Mouse (Mus musculus): ENCODE measurements around the gene Zcchc24. TPM values are rescaled to one million over a fixed set of nuclear protein-coding genes. Genes with fewer than 3 reads are reported as not detected.
"Not testable (repeated sequence)": the region's sequence is repeated elsewhere in the genome, so short reads cannot be mapped to it uniquely, and the experiment has no call there.

Gene Zcchc24
- 8.5 and 10.5 TPM in 2 replicates for polyA plus RNA-seq (2016; fragmentation: Nextera tagmentation; extraction: Ambion mirVana)

DNA sequence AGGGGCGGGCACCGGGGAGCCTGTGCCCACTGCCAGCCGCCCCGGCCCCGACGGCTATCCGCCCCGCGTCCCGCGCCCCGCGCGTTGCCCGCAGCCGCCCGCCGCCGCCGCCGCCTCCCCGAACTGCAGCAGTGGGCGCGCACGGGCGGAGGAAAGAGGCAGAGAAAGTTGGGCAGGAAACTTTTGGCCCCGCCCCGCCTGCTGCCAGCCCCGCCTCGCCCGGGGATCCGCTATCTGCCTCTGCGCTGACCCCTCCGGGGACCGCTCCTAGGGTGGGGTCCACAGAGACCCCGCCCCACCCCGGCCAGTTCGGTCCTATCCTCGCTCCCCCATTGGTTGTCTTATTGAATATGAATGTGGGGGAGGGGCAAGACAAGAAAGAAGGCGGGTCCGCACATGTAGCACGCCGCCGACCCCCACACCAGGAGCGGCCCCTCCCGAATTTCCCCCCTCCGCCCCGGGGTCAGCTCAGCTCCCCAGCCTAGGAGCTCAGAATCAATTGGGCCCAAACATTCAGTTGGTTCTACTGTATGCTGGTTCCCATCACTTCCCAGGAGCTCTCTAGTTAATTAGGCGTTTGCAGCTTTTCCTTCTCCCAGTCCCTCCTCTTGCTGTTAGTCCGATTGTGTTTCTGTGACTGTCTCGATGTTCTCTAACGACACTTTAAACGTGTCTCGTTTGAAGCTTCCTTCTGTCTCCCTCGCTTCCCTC lies at the start of gene Zcchc24:
TSS of gene Zcchc24 (minus strand) at position 125 of the 711 bp plus-strand sequence.
- Histone ChIP-seq H3K4me3 (peak within 1 kb of the TSS; percentile 74), H3K27me3 (ENCODE audit: insufficient read depth, poor library complexity, severe bottlenecking) (peaks cover 65% of the 10 kb centered on the region), H3K27ac (peak within 1 kb of the TSS; percentile 84), H3K36me3 (no peaks in the 10 kb centered on the region), H3K4me1 (replicated peaks) (peaks cover 73% of the 10 kb centered on the region), H3K9me3 (no peaks in the 10 kb centered on the region)
- peak; percentile 93 for DNase-seq (ENCODE audit: low spot score)
- under 1% methylated on average over 55 of the region's 55 CpGs for WGBS

DNA sequence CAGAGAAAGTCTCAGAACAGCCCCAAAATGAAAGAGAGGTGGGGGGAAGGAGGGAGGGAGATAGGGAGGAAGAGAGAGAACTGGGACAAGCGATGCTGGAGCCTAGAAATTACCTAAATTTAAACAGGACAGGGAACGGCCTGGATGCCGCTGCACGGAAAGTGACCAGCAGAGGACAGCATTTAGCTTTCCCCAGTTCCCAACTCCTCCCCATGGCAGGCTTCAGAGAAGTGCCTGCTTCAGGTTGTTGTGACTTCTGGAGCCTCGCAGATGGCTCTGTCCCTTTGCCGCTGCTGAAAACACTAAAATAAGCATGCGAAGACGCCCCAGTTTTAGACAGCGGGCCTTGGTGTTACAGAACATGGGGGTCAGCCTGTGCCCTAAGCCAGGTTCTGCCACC lies 47.6 kb upstream of the Zcchc24 start:
- H3K36me3 ChIP-seq: no peaks in the 10 kb centered on the region
- no peaks in the 10 kb centered on the region for H3K27me3 ChIP-seq (ENCODE audit: insufficient read depth, poor library complexity, severe bottlenecking)
- no peak overlapping the region for H3K4me3 ChIP-seq
- H3K27ac ChIP-seq: no peak overlapping the region
- H3K4me1 ChIP-seq (replicated peaks): peaks cover 5% of the 10 kb centered on the region; the same call in 1 of the 2 replicates
- WGBS: 11% methylated on average over 9 of the region's 9 CpGs
- H3K9me3 ChIP-seq: no peaks in the 10 kb centered on the region
- peak; percentile 66 for DNase-seq (ENCODE audit: low spot score)

DNA sequence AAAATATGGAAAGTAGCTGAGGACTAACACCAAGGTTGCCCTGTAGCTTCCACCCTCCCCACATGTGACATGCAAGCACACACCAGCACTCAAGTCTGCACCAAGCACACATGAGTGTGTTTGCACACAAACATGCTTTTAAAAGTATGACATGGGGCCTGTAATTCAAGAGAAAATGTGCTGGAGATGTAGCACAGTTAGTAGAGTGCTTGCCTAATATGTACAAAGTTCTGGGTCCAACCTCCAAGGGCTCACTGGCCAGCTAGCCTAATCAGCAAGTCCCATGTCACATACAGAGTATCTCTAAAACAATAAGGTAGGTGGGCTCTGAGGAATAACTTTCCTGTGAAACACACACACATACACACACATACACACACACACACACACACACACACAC lies 45.3 kb upstream of the Zcchc24 start:
- H3K9me3 ChIP-seq: no peaks in the 10 kb centered on the region
- H3K27me3 ChIP-seq (ENCODE audit: insufficient read depth, poor library complexity, severe bottlenecking): no peaks in the 10 kb centered on the region

DNA sequence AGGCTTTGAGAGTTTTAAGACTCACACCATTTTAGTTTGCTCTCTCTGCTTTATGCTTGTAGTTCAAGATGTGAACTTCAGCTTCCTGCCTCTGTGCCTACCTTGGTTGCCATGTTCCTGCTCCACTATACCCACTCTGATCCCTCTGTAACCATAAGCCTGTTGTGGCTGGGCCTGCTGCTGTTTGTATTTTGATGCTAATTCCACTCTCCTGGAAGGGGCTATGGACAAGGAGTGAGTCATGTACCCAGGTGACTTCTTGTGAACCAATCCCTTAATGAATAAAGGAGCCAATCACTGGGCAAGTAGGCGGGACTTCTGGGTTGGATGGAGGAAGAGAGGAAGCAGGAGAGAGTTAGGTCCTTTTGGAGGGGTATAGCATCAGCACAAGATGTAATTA lies 42.2 kb upstream of the Zcchc24 start:
- H3K4me3 ChIP-seq; H3K27me3 ChIP-seq (ENCODE audit: insufficient read depth, poor library complexity, severe bottlenecking); DNase-seq (ENCODE audit: low spot score); H3K27ac ChIP-seq; H3K36me3 ChIP-seq; H3K4me1 ChIP-seq (replicated peaks); H3K9me3 ChIP-seq: not testable (repeated sequence)
- WGBS: 59% methylated on average over 1 of the region's 1 CpGs

More for the DNA sequence above, 45.3 kb upstream of the Zcchc24 start:
- H3K36me3 ChIP-seq: no peaks in the 10 kb centered on the region
- H3K4me3 ChIP-seq: no peak overlapping the region
- no peak overlapping the region for H3K27ac ChIP-seq
- DNase-seq (ENCODE audit: low spot score): no peak
- H3K4me1 ChIP-seq (replicated peaks): peaks cover 5% of the 10 kb centered on the region; the same call in 1 of the 2 replicates

DNA sequence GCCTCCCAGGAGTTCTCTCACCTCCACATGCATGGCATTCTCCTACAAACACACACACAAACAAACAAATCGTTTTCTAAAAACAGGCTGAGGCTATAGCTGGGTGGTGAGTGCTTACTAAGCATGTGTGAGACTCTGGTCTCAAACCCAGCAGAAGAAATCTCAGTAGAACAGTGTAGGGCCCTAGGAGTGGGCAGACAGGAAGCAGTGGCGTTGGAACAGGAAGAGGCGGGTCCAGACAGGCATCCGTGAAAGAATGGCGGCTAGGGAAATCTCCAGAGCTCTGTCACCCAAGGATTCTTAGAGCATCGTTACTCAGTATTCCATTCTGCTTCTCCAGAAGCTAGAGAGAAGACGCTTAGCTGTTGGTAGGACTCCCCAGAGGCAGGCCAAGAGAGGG lies 37.7 kb upstream of the Zcchc24 start:
- H3K4me1 ChIP-seq (replicated peaks): peaks cover 9% of the 10 kb centered on the region
- H3K4me3 ChIP-seq: no peak overlapping the region
- no peak for DNase-seq (ENCODE audit: low spot score)
- H3K27ac ChIP-seq: no peak overlapping the region
- no peaks in the 10 kb centered on the region for H3K9me3 ChIP-seq
- no peaks in the 10 kb centered on the region for H3K27me3 ChIP-seq (ENCODE audit: insufficient read depth, poor library complexity, severe bottlenecking)
- 94% methylated on average over 7 of the region's 7 CpGs for WGBS
- H3K36me3 ChIP-seq: no peaks in the 10 kb centered on the region

DNA sequence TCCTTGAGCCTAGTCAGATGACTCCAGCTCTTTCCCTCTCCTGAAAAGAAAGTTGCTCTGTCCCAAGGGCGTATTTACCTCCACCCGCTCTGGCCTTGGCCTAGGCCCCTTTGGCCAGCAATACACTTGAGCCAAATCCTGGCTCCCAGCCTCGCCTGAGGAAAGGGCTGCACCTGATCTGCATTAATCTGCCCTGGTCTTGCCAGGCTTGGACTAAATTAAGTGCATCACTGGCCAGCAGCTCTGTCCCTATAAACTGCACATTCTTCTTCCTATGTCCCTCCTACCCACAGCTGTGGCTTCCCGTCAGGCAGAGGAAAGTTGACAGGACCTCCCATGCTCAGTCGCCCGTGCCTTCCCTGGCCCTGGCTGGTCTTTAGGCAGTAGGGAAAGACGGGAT lies 37.0 kb upstream of the Zcchc24 start:
- Histone ChIP-seq H3K9me3 (no peaks in the 10 kb centered on the region), H3K27me3 (ENCODE audit: insufficient read depth, poor library complexity, severe bottlenecking) (no peaks in the 10 kb centered on the region), H3K4me1 (replicated peaks) (peaks cover 9% of the 10 kb centered on the region), H3K27ac (no peak overlapping the region), H3K4me3 (no peak overlapping the region), H3K36me3 (no peaks in the 10 kb centered on the region)
- no peak for DNase-seq (ENCODE audit: low spot score)
- WGBS: 76% methylated on average over 7 of the region's 7 CpGs

DNA sequence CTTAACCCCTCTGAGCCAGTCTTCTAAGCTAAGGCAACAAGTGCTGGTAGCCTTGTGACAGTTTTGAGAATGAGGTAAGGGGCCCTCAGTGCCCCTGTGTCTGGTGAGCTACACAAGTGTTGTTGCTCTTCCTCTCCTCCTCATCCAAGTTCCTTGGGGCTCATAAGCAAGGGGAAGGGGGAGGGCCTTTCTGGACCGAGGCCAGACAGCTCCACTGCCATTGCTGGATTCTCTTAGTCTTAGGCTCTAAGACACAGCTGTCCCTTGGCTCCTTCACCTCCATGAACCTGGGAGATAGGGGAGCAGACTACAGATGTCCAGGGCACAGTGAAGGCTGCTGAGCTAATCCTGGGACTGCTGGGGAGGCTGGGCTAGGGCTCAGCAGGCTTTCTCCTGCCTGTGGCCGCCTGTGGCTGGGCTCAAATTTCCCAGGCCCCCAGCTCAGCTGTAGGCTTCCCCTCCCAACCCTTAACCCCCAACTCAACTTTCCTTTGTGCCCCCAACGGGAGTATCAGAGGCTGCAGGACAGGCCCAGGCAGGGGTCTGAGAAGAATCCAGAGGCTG lies 34.5 kb upstream of the Zcchc24 start:
- H3K27me3 ChIP-seq (ENCODE audit: insufficient read depth, poor library complexity, severe bottlenecking): peaks cover 14% of the 10 kb centered on the region
- WGBS: 29% methylated on average over 3 of the region's 3 CpGs
- no peak for DNase-seq (ENCODE audit: low spot score)
- H3K9me3 ChIP-seq: no peaks in the 10 kb centered on the region
- H3K36me3 ChIP-seq: no peaks in the 10 kb centered on the region
- H3K27ac ChIP-seq: peak overlapping the region; percentile 62
- H3K4me1 ChIP-seq (replicated peaks): peaks cover 14% of the 10 kb centered on the region
- no peak overlapping the region for H3K4me3 ChIP-seq

DNA sequence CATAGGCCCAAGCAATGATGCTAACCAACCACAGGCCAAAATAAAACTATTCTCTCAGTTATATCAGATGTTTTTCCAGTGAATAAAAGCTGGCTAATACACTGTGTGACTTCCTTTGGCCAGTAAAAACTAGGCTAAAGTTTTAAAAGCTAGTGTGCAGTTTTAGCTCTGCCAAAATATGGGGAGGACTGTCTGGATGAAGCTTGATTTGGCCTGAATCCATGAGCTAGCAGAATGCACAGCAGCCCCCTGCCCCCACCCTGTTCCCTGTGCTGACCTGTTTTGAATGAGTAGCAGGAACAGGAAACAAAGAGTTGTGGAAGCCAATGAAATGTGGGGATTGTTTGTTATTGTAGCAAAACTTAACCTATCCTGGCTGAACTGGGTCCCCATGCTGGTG lies 33.7 kb upstream of the Zcchc24 start:
- no peak overlapping the region for H3K27ac ChIP-seq
- H3K4me3 ChIP-seq: no peak overlapping the region
- peaks cover 14% of the 10 kb centered on the region for H3K27me3 ChIP-seq (ENCODE audit: insufficient read depth, poor library complexity, severe bottlenecking)
- H3K9me3 ChIP-seq: no peaks in the 10 kb centered on the region
- peaks cover 14% of the 10 kb centered on the region for H3K4me1 ChIP-seq (replicated peaks)
- DNase-seq (ENCODE audit: low spot score): no peak
- no peaks in the 10 kb centered on the region for H3K36me3 ChIP-seq

DNA sequence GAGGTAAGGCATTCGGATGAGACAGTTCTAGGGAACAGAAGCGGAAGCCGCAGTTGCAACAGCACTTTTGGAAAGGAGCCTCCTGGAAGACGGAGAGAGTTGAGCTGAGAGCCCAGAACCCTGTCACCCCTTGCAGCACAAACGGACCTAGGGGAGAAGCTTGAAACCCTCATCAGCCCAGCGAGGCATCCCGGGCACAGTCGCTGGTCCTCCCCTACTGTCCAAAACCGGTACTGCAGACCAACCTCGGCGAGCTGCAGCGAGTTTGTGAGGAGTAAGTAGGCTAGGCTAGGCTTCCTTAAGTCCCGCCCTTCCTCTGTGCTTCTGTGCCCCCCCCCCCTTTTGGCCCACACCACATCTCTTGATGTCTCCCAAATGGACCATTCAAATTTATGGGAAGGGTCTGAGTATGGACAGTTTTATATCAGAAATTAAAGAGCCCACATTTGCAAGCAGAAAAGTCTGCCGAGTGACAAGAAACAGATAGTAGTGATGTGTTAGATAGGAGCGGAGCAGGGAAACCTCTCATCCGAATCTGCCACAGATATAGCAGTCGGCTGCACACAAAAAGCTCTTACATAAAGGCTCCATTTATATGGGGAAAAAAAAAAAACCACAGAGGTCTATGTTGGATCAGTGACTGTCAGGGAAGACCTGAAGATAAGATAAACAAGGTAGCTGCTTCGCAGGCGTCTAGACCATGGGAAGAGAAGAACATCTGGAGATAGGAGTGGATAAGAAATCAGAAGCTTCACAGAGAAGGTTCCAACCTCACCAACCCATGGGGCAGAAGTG lies 31.5 kb upstream of the Zcchc24 start:
- no peaks in the 10 kb centered on the region for H3K9me3 ChIP-seq
- DNase-seq (ENCODE audit: low spot score): peak; percentile 88
- peaks cover 14% of the 10 kb centered on the region for H3K27me3 ChIP-seq (ENCODE audit: insufficient read depth, poor library complexity, severe bottlenecking)
- 30% methylated on average over 19 of the region's 19 CpGs for WGBS
- H3K27ac ChIP-seq: no peak overlapping the region
- peaks cover 28% of the 10 kb centered on the region for H3K4me1 ChIP-seq (replicated peaks)
- no peak overlapping the region for H3K4me3 ChIP-seq
- no peaks in the 10 kb centered on the region for H3K36me3 ChIP-seq

DNA sequence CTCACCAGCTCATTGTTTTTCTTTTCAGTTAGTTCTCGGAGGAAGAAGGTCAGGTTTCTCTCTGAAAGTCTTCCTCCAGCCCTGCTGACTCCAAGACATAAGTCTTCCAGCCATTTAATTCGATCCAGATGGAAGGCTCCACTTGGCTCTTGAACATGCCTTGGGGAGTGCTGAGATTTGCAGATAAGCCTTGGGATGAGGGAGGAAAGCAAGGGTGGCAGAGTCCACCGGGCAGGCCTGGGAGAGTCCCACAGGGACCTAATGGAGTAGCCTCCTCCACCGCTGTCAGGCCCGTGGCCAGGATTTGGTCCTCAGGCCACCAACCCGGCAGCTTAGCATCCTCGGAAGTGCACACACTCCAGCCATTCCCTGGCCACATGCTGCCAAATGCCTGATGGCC lies 27.8 kb upstream of the Zcchc24 start:
- Histone ChIP-seq H3K27me3 (ENCODE audit: insufficient read depth, poor library complexity, severe bottlenecking) (peaks cover 14% of the 10 kb centered on the region), H3K4me3 (no peak overlapping the region), H3K4me1 (replicated peaks) (peaks cover 23% of the 10 kb centered on the region), H3K9me3 (no peaks in the 10 kb centered on the region), H3K36me3 (no peaks in the 10 kb centered on the region), H3K27ac (peak overlapping the region; percentile 64; the same call in 1 of the 2 replicates)
- WGBS: 64% methylated on average over 7 of the region's 7 CpGs
- no peak for DNase-seq (ENCODE audit: low spot score)

DNA sequence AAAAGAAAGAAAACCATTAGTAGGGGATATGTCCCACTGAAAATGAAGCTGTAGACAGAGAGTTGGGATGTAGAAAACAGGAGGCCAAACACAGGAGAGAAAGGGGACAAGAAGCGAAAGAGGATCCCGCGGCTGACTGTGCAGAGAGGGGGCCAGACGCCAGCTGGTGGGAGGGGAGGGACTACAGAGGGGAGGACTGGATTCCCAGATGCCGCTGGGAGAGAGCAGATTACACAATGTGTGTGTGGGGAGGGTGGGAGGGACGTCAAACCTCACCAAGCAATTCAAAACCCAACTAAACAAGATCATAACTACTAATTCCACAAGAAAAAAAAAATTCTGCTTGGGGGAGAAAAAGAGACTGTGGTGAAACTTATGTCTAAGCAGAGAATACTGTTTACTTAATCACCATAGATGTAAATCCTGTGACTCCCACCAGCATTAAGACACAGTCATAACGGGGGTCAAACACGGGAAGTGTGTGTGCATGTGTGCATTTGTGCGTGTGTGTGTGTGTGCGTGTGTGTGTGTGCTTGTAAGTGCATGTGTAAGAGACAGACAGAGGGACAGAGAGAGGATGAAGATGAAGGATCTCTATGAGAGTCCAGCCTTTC lies 26.8 kb upstream of the Zcchc24 start:
- H3K4me1 ChIP-seq (replicated peaks): peaks cover 23% of the 10 kb centered on the region
- H3K9me3 ChIP-seq: no peaks in the 10 kb centered on the region
- 0 out of 2 replicates have a peak overlapping the region, but pooled peaks have one; percentile 6 for H3K4me3 ChIP-seq
- DNase-seq (ENCODE audit: low spot score): peak; percentile 47
- WGBS: 34% methylated on average over 10 of the region's 10 CpGs
- H3K27ac ChIP-seq: peak overlapping the region; percentile 75; the same call in 1 of the 2 replicates
- H3K36me3 ChIP-seq: no peaks in the 10 kb centered on the region
- peaks cover 14% of the 10 kb centered on the region for H3K27me3 ChIP-seq (ENCODE audit: insufficient read depth, poor library complexity, severe bottlenecking)

DNA sequence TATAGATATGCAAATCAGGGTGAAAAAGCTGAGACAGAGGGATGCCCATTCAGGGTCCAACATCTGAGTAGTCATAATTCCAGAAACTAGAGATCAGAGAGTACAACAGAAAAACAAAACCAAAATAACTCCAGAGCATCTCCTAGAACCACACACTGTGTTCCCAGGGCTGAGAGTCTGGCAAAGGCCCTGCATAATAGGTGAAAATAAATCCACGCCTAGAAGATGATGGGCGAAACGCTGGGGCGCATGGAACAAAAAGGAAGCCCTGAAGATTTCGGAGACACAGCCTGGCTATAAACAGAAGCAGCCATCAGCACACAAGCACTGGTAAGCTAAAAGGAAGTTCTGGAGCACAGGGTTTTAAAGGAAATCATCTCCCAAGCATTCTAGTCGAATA lies 26.2 kb upstream of the Zcchc24 start:
- no peak overlapping the region for H3K4me3 ChIP-seq

More for the DNA sequence above, 26.2 kb upstream of the Zcchc24 start:
- WGBS: 82% methylated on average over 6 of the region's 6 CpGs
- DNase-seq (ENCODE audit: low spot score): no peak
- peaks cover 20% of the 10 kb centered on the region for H3K4me1 ChIP-seq (replicated peaks)
- no peaks in the 10 kb centered on the region for H3K36me3 ChIP-seq
- peak overlapping the region; percentile 75 for H3K27ac ChIP-seq
- peaks cover 12% of the 10 kb centered on the region for H3K27me3 ChIP-seq (ENCODE audit: insufficient read depth, poor library complexity, severe bottlenecking)
- no peaks in the 10 kb centered on the region for H3K9me3 ChIP-seq

Data from hindbrain, embryonic 10.5 days (tissue).